Mouse (Mus musculus): ENCODE data around the gene Arl4c. TPM values are rescaled to one million over a fixed set of nuclear protein-coding genes. Genes with fewer than 3 reads are reported as not detected.

Arl4c gene
- total and polyA plus RNA-seq, 3 experiments = 0.11 TPM; not detected in 2

- H3K4me1 ChIP-seq (ENCODE audit: insufficient read depth, low read depth, low read length) = no peaks in the 10 kb centered on the region
- ATAC-seq (ENCODE audit: extremely low read depth, insufficient number of reproducible peaks, low FRiP score, poor library complexity, severe bottlenecking) = no peak
- H3K27me3 ChIP-seq (ENCODE audit: insufficient read depth, low read length) = no peaks in the 10 kb centered on the region
- H3K36me3 ChIP-seq (replicated peaks) = no peaks in the 10 kb centered on the region
- H3K9me3 ChIP-seq (replicated peaks) = peaks cover 24% of the 10 kb centered on the region
- no peak for TF ChIP-seq CTCF (IDR thresholded peaks at IDR 0.05; ENCODE audit: low read depth, low read length)
- no peak for TF ChIP-seq GATA2 (IDR thresholded peaks at IDR 0.05; ENCODE audit: borderline replicate concordance, low read depth, low read length)
- TF ChIP-seq POLR2AphosphoS5 (IDR thresholded peaks at IDR 0.05; ENCODE audit: insufficient replicate concordance, low read depth, low read length) = no peak
- no peak for TF ChIP-seq TAL1 (conservative IDR thresholded peaks at IDR 0.05; ENCODE audit: low read depth, low read length)
- TF ChIP-seq GATA1 (IDR thresholded peaks at IDR 0.05; ENCODE audit: borderline replicate concordance, low read length) = no peak
- no peak overlapping the region for H3K4me3 ChIP-seq (ENCODE audit: low read depth, low read length)
- no peak for DNase-seq (ENCODE audit: low spot score)
Observed at GRCm38 (mm10) chr1:88698926-88699325, 3.1 kb downstream of the Arl4c start.

GRCm38 (mm10) chr1:88698131-88698530, 3.9 kb downstream of the Arl4c start:
- no peak for ATAC-seq (ENCODE audit: extremely low read depth, insufficient number of reproducible peaks, low FRiP score, poor library complexity, severe bottlenecking)

GRCm38 (mm10) chr1:88696408-88696807, 5.6 kb downstream of the Arl4c start:
- H3K4me3 ChIP-seq (ENCODE audit: low read depth, low read length) = no peak overlapping the region
- H3K36me3 ChIP-seq (replicated peaks) = no peaks in the 10 kb centered on the region
- no peaks in the 10 kb centered on the region for H3K27me3 ChIP-seq (ENCODE audit: insufficient read depth, low read length)
- H3K4me1 ChIP-seq (ENCODE audit: insufficient read depth, low read depth, low read length) = no peaks in the 10 kb centered on the region
- DNase-seq (ENCODE audit: low spot score) = no peak
- peaks cover 12% of the 10 kb centered on the region for H3K9me3 ChIP-seq (replicated peaks)
- ATAC-seq (ENCODE audit: extremely low read depth, insufficient number of reproducible peaks, low FRiP score, poor library complexity, severe bottlenecking) = no peak
- TF ChIP-seq GATA2 (IDR thresholded peaks at IDR 0.05; ENCODE audit: borderline replicate concordance, low read depth, low read length) = no peak
- TF ChIP-seq GATA1 (IDR thresholded peaks at IDR 0.05; ENCODE audit: borderline replicate concordance, low read length) = no peak
- TF ChIP-seq CTCF (IDR thresholded peaks at IDR 0.05; ENCODE audit: low read depth, low read length) = no peak
- TF ChIP-seq TAL1 (conservative IDR thresholded peaks at IDR 0.05; ENCODE audit: low read depth, low read length) = no peak
- no peak for TF ChIP-seq POLR2AphosphoS5 (IDR thresholded peaks at IDR 0.05; ENCODE audit: insufficient replicate concordance, low read depth, low read length)

More at GRCm38 (mm10) chr1:88698131-88698530, 3.9 kb downstream of the Arl4c start:
- peaks cover 24% of the 10 kb centered on the region for H3K9me3 ChIP-seq (replicated peaks)
- no peaks in the 10 kb centered on the region for H3K27me3 ChIP-seq (ENCODE audit: insufficient read depth, low read length)
- DNase-seq (ENCODE audit: low spot score) = no peak
- H3K4me3 ChIP-seq (ENCODE audit: low read depth, low read length) = no peak overlapping the region
- TF ChIP-seq TAL1 (conservative IDR thresholded peaks at IDR 0.05; ENCODE audit: low read depth, low read length) (no peak), GATA2 (IDR thresholded peaks at IDR 0.05; ENCODE audit: borderline replicate concordance, low read depth, low read length) (no peak), POLR2AphosphoS5 (IDR thresholded peaks at IDR 0.05; ENCODE audit: insufficient replicate concordance, low read depth, low read length) (no peak), CTCF (IDR thresholded peaks at IDR 0.05; ENCODE audit: low read depth, low read length) (no peak), GATA1 (IDR thresholded peaks at IDR 0.05; ENCODE audit: borderline replicate concordance, low read length) (no peak)
- H3K4me1 ChIP-seq (ENCODE audit: insufficient read depth, low read depth, low read length) = no peaks in the 10 kb centered on the region
- no peaks in the 10 kb centered on the region for H3K36me3 ChIP-seq (replicated peaks)

GRCm38 (mm10) chr1:88694353-88694752, 7.7 kb downstream of the Arl4c start:
- no peak for ATAC-seq (ENCODE audit: extremely low read depth, insufficient number of reproducible peaks, low FRiP score, poor library complexity, severe bottlenecking)
- Histone ChIP-seq H3K27me3 (ENCODE audit: insufficient read depth, low read length) (no peaks in the 10 kb centered on the region), H3K4me3 (ENCODE audit: low read depth, low read length) (no peak overlapping the region)

GRCm38 (mm10) chr1:88692293-88692827, 9.7 kb downstream of the Arl4c start:
- Histone ChIP-seq H3K4me1 (ENCODE audit: insufficient read depth, low read depth, low read length) (no peaks in the 10 kb centered on the region), H3K9me3 (replicated peaks) (no peaks in the 10 kb centered on the region), H3K27me3 (ENCODE audit: insufficient read depth, low read length) (no peaks in the 10 kb centered on the region), H3K36me3 (replicated peaks) (no peaks in the 10 kb centered on the region), H3K4me3 (ENCODE audit: low read depth, low read length) (no peak overlapping the region)
- no peak for TF ChIP-seq TAL1 (conservative IDR thresholded peaks at IDR 0.05; ENCODE audit: low read depth, low read length)
- TF ChIP-seq GATA1 (IDR thresholded peaks at IDR 0.05; ENCODE audit: borderline replicate concordance, low read length) = no peak
- no peak for TF ChIP-seq CTCF (IDR thresholded peaks at IDR 0.05; ENCODE audit: low read depth, low read length)
- no peak for TF ChIP-seq GATA2 (IDR thresholded peaks at IDR 0.05; ENCODE audit: borderline replicate concordance, low read depth, low read length)
- no peak for TF ChIP-seq POLR2AphosphoS5 (IDR thresholded peaks at IDR 0.05; ENCODE audit: insufficient replicate concordance, low read depth, low read length)
- DNase-seq (ENCODE audit: low spot score) (no peak), ATAC-seq (ENCODE audit: extremely low read depth, insufficient number of reproducible peaks, low FRiP score, poor library complexity, severe bottlenecking) (no peak)

More at GRCm38 (mm10) chr1:88694353-88694752, 7.7 kb downstream of the Arl4c start:
- Histone ChIP-seq H3K9me3 (replicated peaks) (no peaks in the 10 kb centered on the region), H3K4me1 (ENCODE audit: insufficient read depth, low read depth, low read length) (no peaks in the 10 kb centered on the region), H3K36me3 (replicated peaks) (no peaks in the 10 kb centered on the region)
- TF ChIP-seq CTCF (IDR thresholded peaks at IDR 0.05; ENCODE audit: low read depth, low read length) = no peak
- no peak for TF ChIP-seq GATA1 (IDR thresholded peaks at IDR 0.05; ENCODE audit: borderline replicate concordance, low read length)
- no peak for TF ChIP-seq TAL1 (conservative IDR thresholded peaks at IDR 0.05; ENCODE audit: low read depth, low read length)
- no peak for TF ChIP-seq POLR2AphosphoS5 (IDR thresholded peaks at IDR 0.05; ENCODE audit: insufficient replicate concordance, low read depth, low read length)
- TF ChIP-seq GATA2 (IDR thresholded peaks at IDR 0.05; ENCODE audit: borderline replicate concordance, low read depth, low read length) = no peak
- DNase-seq (ENCODE audit: low spot score) = no peak

GRCm38 (mm10) chr1:88690601-88691000, 11.4 kb downstream of the Arl4c start:
- H3K27me3 ChIP-seq (ENCODE audit: insufficient read depth, low read length) = no peaks in the 10 kb centered on the region
- TF ChIP-seq GATA2 (IDR thresholded peaks at IDR 0.05; ENCODE audit: borderline replicate concordance, low read depth, low read length) = no peak
- no peak for TF ChIP-seq CTCF (IDR thresholded peaks at IDR 0.05; ENCODE audit: low read depth, low read length)
- no peak for TF ChIP-seq TAL1 (conservative IDR thresholded peaks at IDR 0.05; ENCODE audit: low read depth, low read length)
- TF ChIP-seq GATA1 (IDR thresholded peaks at IDR 0.05; ENCODE audit: borderline replicate concordance, low read length) = no peak
- no peak for DNase-seq (ENCODE audit: low spot score)

More at GRCm38 (mm10) chr1:88690601-88691000, 11.4 kb downstream of the Arl4c start:
- Histone ChIP-seq H3K36me3 (replicated peaks) (no peaks in the 10 kb centered on the region), H3K4me3 (ENCODE audit: low read depth, low read length) (no peak overlapping the region), H3K4me1 (ENCODE audit: insufficient read depth, low read depth, low read length) (no peaks in the 10 kb centered on the region), H3K9me3 (replicated peaks) (no peaks in the 10 kb centered on the region)
- ATAC-seq (ENCODE audit: extremely low read depth, insufficient number of reproducible peaks, low FRiP score, poor library complexity, severe bottlenecking) = no peak

All from G1E (cell line).